Mouse (Mus musculus) cerebellum, adult (tissue): ENCODE results near the gene Hoxa13.

ENCODE experiments used
- ATAC-seq: cut with Nextera tagmentation; 2 replicates; pipeline ENCODE4 v1.9.2; 2017; ENCODE audit warnings: mild to moderate bottlenecking, moderate library complexity, mixed read lengths; ENCODE audit not compliant: insufficient number of reproducible peaks, low FRiP score, low TSS enrichment

Hoxa13 gene

GRCm38 (mm10) chr6:52260654-52261575 is at the start of gene Hoxa13:
TSS of gene Hoxa13 (minus strand) at chr6:52260880.
- ATAC-seq, result no peak

DNA sequence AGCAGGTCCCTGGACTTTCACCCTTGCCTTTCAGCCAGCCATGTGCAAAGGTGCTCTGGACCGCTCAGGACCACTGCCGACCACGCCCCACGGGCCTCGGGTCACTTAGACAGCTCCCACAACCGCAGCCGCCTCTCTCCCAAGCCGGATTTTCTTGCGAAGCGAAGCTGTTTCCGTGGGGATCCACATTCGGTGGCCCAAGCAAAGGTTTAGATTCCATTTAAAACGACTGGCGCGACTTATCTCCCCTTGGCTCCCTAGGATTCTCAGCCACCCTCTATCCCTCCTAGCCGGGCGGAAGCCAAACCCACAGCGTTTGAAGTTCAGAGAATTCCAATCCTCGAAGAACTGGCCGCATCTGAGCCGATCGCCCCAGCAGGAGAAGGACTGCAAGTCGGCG is 49.7 kb upstream of the Hoxa13 start:
- no peak for ATAC-seq

DNA sequence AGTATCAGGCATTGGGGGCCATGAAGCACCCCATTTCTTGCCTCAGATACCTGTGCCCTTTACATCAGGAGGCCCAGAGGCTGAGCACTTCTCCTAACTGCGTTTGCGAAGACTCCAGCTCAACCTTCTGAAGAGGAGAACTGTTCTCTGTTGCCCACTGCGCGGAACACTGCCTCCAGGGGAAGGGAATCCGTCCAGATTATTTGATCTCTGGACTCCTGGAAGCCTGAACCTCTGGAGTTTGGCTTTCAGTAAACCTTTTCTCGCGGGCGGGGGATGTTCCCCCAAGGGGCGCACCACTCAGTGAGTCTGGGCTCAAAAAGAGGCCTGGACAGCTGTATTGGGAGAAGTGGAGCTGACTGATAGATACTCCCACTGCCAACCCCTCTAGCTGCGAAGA is 49.1 kb upstream of the Hoxa13 start:
- no peak for ATAC-seq

DNA sequence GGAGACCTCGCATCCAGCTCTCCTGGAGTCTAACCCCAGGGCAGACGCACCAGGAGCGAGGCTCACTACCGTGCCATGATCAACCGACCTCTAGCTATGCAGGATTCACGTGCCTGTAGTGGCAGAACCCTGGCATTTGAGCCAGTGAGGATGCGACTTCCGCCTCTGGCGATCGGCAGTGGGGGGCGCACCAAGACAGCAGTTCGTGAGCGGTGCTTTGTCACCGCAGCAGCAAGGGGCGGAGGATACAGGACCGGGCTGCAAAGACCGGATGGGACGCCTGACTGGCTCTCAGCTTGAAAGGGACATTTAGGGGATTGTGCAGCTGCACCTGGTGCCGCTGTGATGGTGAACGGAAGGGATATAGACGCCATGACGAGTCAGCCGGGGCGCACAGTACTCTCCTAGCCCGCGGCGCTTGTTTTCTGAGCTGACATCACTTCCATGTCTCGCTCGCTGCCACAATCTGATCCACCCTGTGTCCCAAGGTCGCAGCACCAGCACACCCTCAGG is 45.3 kb upstream of the Hoxa13 start:
- ATAC-seq, result no peak

- ATAC-seq, result no peak
Measured at GRCm38 (mm10) chr6:52303426-52303825, 42.7 kb upstream of the Hoxa13 start.

DNA sequence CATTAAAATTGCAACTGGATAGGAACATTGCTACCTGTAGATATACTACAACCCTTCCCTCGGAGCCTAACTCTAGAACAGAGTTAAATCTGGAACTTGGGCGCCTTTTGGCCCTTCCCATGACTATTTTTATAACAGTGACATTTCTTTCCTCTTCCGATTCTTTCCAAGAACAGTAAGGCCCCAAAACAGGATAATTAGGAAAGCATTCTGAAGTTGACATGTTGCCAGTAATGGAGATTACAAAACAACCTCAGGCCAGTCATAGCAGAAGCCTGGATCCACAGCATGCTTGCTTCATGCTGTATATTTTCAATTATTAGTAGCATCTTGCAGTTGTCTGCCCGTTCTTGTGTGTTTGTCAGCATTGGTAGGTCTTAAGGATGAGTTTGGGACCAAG is 40.1 kb upstream of the Hoxa13 start:
- no peak for ATAC-seq

DNA sequence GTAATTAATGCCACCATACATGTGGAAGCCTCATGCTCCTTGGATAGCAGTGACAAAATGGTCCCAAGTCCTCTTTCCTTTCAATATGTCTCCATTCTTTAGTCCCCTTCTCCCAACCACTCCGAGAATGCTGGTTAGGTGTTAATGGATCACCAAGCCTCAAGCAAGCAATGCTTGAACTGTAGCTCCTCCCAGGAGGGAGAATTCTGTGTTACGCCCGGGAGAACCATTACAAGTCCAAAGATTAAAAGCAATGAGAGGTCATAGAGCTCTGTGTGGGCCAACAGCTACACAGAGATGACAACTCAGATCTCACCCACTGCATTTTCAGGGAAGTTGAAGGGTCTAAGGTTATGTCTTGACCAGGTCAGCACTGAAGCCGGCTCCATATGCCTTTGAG is 37.8 kb upstream of the Hoxa13 start:
- ATAC-seq, result no peak

DNA sequence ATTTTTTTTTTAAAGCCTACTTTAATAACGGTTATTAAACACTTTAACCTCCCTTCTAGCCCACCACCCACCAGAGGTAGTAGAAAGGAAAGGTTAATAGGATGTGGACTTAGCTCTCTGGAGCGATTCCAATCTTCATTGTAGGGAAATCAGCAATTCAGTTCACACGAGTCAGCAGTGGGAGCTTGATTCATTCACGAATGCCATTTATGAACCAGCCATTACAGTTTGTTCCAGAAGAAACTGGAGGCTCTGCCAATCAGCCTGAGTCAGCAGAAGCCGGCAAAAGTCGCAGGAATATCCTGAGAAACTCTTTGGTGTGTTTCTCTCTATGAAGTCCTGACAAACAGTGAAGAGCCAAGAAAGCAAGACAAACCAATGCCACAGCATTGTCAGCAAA is 33.9 kb upstream of the Hoxa13 start:
- no peak for ATAC-seq

GRCm38 (mm10) chr6:52292328-52292727 is 31.6 kb upstream of the Hoxa13 start:
- no peak for ATAC-seq

DNA sequence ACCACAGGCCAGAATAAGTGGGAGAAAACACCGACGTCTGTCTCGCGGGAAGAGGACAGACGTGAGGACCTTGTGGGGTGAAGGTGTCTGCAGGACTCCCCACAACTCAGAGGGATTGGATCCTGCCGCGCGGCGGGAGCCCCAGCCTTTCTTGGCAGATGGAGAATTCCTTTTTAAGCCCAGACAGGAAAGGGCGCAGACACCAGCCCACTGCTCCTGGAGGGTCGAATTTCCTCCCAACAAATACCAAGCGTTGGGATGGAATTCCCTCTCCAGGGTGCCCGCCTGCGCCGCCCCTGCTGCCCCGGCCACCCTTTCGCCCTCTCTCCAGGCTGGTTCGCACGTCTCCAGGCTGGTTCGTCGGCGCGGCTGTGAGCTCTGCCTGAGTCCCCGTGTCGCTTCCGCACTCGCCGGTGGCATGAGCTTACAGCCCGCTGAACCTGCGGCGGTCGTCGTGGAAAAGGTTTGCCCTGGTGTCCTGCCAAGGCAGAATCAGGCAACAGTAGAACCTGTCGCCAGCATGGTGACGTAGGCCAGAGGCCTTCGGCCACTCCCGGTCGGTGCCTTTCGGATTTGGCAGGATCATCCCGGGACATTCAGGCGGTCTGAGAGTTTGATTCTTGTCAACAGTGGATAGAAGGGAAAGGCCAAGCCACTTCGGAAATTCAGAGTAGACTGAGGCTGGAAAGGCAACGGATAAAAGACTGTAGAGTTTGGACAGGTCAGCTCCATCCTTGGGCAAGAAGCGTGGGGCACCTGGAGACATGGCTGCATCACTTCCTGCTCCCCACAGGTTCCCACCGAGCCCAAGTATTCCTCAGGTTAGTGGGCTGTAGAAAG is 30.6 kb upstream of the Hoxa13 start:
- ATAC-seq, result no peak

- ATAC-seq, result no peak
Measured at GRCm38 (mm10) chr6:52290186-52290585, 29.5 kb upstream of the Hoxa13 start.

- ATAC-seq, result no peak
Measured at GRCm38 (mm10) chr6:52283896-52284295, 23.2 kb upstream of the Hoxa13 start.

GRCm38 (mm10) chr6:52281084-52281483 is 20.4 kb upstream of the Hoxa13 start:
- ATAC-seq, result no peak

DNA sequence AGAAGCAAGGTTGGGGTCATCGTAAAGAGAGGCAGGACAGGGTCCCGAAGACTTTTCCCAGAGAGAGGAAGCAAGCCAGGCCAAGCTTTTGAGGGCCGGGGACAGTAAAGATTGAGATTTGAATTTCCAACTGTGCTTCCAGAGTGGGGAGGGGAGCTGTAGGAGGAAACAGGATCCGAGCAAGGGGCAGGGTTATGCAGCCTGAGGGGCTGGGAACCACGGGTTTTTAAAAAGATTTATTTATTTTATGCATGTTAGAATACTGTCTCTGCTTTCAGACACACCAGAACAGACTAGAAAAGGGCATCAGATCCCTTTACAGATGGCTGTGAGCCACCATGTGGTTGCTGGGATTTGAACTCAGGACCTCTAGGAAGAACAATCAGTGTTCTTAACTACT is 16.2 kb upstream of the Hoxa13 start:
- no peak for ATAC-seq

DNA sequence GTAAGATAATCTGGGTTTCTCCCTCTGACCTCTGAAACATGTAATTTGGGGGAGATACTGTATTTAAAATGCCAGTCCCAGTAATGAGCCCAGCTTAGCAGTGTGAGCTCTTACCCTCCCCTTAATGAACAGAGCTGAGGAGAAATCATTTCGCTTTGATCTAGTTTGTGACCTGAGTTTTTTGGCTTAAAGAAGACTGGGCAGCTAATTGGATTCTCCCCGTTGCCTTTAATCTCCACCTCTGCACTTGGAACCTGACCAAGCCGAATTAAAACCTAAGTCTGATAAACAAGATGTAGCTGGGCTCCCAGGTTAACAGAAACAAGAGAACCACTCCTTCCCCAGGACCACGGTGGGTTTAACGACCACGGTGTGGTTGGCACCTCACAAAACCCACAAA is 15.7 kb upstream of the Hoxa13 start:
- no peak for ATAC-seq

DNA sequence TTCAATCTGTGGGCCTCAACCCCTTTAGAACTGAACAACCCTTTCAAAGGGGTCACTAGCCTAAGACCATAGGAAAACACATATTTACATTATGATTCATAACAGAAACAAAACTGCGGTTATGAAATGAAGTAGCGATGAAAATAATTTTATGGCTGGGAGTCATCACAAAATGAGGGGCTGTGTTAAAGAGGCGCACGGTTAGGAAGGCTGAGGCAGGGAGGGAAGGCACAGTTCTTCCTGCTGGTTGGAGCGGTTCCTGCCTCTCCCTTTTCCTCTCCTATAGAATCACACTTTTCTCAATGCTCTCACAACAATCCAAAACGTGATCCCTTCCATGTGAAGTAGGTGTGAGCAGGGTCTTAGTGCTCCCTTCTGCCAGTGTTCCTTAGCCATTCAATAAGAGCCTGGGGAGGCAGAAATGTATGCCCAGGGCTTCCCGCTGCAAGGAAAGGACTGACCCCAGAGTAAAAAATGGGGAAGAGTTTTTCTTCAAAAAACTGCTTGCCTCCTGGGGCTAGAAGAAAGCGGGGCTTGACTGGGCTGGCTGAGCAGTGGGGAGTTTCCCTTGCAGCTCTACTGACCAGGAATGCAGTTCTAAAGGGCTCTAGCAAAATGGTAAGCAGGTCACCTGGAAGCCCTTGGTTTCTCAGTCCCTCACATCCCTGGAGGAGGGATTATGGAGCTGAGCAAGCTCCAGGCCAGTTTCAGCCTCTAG is 15.0 kb upstream of the Hoxa13 start:
- no peak for ATAC-seq

DNA sequence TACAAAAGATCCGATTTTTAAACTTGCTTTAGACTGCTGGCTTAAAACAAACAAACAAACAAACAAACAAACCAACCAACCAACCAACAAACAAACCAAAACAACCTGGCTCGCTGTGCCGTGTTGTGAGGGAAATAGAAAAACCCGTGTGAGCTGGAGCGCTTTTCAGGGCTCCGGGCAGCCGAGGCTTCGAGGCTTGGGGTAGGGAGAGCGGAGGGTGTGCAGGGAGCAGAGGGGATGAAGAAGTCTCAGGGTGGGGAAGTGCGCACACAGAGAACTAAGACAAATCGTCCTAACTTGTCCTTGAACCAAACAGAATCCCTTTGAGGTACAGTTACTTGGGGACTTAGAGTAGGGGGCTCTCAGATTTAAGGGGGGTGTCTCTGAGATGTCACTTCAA is 13.9 kb upstream of the Hoxa13 start:
- no peak for ATAC-seq

- ATAC-seq, result no peak
Measured at GRCm38 (mm10) chr6:52273656-52274280, 13.1 kb upstream of the Hoxa13 start.

DNA sequence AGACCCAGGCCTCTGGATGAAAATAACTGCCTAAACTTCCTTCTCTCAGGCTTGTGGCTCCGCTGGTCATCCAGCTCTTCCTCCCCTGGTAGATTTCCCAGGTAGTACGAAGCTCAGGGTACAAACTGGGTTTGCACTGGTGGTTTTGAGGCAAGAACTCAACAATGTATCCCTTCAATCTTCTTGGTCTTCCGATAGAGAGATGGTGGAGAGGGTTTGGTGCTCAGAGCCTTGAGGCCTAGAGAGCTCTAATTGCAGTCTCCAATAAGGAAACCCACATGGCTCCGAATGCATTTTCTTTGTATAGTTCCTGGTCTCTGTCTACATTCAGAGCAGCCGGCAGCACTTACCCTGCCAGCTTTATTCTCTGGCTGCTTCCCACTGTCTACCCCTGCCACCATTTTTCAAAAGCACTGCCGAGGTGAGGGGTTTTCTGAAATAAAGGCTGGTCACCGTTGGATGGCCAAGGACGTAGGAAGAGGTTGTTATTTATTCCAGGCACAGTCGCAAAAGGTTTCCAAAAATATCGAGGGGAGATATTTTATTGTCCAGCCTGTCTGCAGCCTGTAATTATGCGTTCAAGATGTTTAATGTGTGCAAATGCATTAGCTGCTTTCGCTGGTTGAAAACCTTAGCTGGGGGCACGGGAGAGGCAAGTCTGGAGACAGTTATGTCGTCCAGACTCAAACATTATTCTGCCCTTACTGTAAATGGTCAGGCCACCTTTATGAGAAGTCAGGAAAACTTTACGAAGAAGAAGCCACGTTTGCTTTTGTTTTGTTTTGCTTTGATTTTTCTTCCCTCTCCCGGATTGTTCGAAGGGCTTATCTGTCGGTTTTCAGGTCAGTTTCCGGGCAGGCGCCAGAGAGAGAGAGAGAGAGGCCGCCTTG is 12.3 kb upstream of the Hoxa13 start:
- ATAC-seq, result no peak
